7 mouse cellular contexts compared by ENCODE assay signal in genomic region chr8:92846684-92847083, GRCm38 (mm10). TPM values are rescaled to one million over a fixed set of nuclear protein-coding genes. Genes with fewer than 3 reads are reported as not detected.
DNase-seq lines count a peak whose midpoint lies in the region; ATAC-seq and TF ChIP-seq lines count a peak whose summit lies in the region.

No protein-coding gene starts in this region.

- ATAC-seq in forebrain, embryonic 15.5 days (replicated peaks), result peak; percentile 35; the same call in 1 of the 2 replicates
- peak; percentile 46; the same call in 1 of the 2 replicates for ATAC-seq in limb, embryonic 13.5 days (ENCODE audit: low FRiP score, low read depth)
- no peak for ATAC-seq in stomach, embryonic 15.5 days (ENCODE audit: insufficient read depth, low FRiP score, low read depth)
- no peak for ATAC-seq in monocyte, adult 5-6 weeks (replicated peaks; ENCODE audit: insufficient number of reproducible peaks, low FRiP score, low TSS enrichment, poor library complexity, severe bottlenecking)

- 10% methylated on average over 3 of the region's 3 CpGs for WGBS in forebrain, embryonic 15.5 days
- 45% methylated on average over 3 of the region's 3 CpGs for WGBS in limb, embryonic 13.5 days
- 32% methylated on average over 3 of the region's 3 CpGs for WGBS in stomach, embryonic 15.5 days
- WGBS in thymus, adult 2 months, result 6% methylated on average over 3 of the region's 3 CpGs

- TF ChIP-seq CTCF in thymus, adult 2 months (IDR thresholded peaks at IDR 0.05; ENCODE audit: borderline replicate concordance, control insufficient read depth, extremely low read depth, insufficient read depth, low read length, poor library complexity), result no peak

- no peak overlapping the region for H3K4me3 ChIP-seq in forebrain, embryonic 15.5 days
- no peak overlapping the region for H3K4me3 ChIP-seq in limb, embryonic 13.5 days
- H3K4me3 ChIP-seq in stomach, embryonic 15.5 days (replicated peaks), result no peak overlapping the region
- no peak overlapping the region for H3K4me3 ChIP-seq in thymus, adult 2 months (ENCODE audit: control insufficient read depth, insufficient read depth, low read length)

- peak; percentile 55 for DNase-seq in retina, postnatal 1 day
- DNase-seq in retina, embryonic 14.5 days (ENCODE audit: low spot score), result no peak
- no peak for DNase-seq in thymus, adult 2 months

- H3K9ac ChIP-seq in forebrain, embryonic 15.5 days (replicated peaks), result no peak overlapping the region
- H3K9ac ChIP-seq in limb, embryonic 13.5 days, result peak overlapping the region; percentile 43; the same call in 1 of the 2 replicates
- H3K9ac ChIP-seq in stomach, embryonic 15.5 days, result no peak overlapping the region

- no peaks in the 10 kb centered on the region for H3K36me3 ChIP-seq in forebrain, embryonic 15.5 days
- peaks cover 93% of the 10 kb centered on the region for H3K36me3 ChIP-seq in limb, embryonic 13.5 days
- H3K36me3 ChIP-seq in stomach, embryonic 15.5 days, result no peaks in the 10 kb centered on the region
- no peaks in the 10 kb centered on the region for H3K36me3 ChIP-seq in thymus, adult 2 months (ENCODE audit: control insufficient read depth, insufficient read depth, low read length)

- no peaks in the 10 kb centered on the region for H3K27me3 ChIP-seq in forebrain, embryonic 15.5 days
- H3K27me3 ChIP-seq in limb, embryonic 13.5 days, result no peaks in the 10 kb centered on the region
- H3K27me3 ChIP-seq in stomach, embryonic 15.5 days (replicated peaks), result no peaks in the 10 kb centered on the region
- H3K27me3 ChIP-seq in thymus, adult 2 months (ENCODE audit: control insufficient read depth, insufficient read depth, low read length), result no peaks in the 10 kb centered on the region

- TF ChIP-seq POLR2A in thymus, adult 2 months (IDR thresholded peaks at IDR 0.05; ENCODE audit: control insufficient read depth, extremely low read depth, insufficient read depth, low read length, poor library complexity), result no peak

- H3K9me3 ChIP-seq in forebrain, embryonic 15.5 days, result no peaks in the 10 kb centered on the region
- H3K9me3 ChIP-seq in limb, embryonic 13.5 days, result no peaks in the 10 kb centered on the region
- no peaks in the 10 kb centered on the region for H3K9me3 ChIP-seq in stomach, embryonic 15.5 days

- H3K4me1 ChIP-seq in forebrain, embryonic 15.5 days, result peaks cover 19% of the 10 kb centered on the region
- peaks cover 35% of the 10 kb centered on the region for H3K4me1 ChIP-seq in limb, embryonic 13.5 days
- peaks cover 33% of the 10 kb centered on the region for H3K4me1 ChIP-seq in stomach, embryonic 15.5 days
- peaks cover 4% of the 10 kb centered on the region for H3K4me1 ChIP-seq in thymus, adult 2 months (replicated peaks; ENCODE audit: control insufficient read depth, insufficient read depth, low read length)

- 0 out of 2 replicates have a peak overlapping the region, but pooled peaks have one; percentile 27 for H3K27ac ChIP-seq in forebrain, embryonic 15.5 days (replicated peaks)
- peak overlapping the region; percentile 70 for H3K27ac ChIP-seq in limb, embryonic 13.5 days
- 0 out of 2 replicates have a peak overlapping the region, but pooled peaks have one; percentile 4 for H3K27ac ChIP-seq in stomach, embryonic 15.5 days
- no peak overlapping the region for H3K27ac ChIP-seq in thymus, adult 2 months (ENCODE audit: control insufficient read depth, insufficient read depth, low read length)

- H3K4me2 ChIP-seq in forebrain, embryonic 15.5 days (replicated peaks), result no peak overlapping the region
- 0 out of 2 replicates have a peak overlapping the region, but pooled peaks have one; percentile 7 for H3K4me2 ChIP-seq in limb, embryonic 13.5 days (replicated peaks)
- peak overlapping the region; percentile 23 for H3K4me2 ChIP-seq in stomach, embryonic 15.5 days

RNA-seq across cellular contexts. Expression of gene Lpcat2, which starts 8.5 kb away (rescaled TPM):
- polyA plus RNA-seq in forebrain, embryonic 15.5 days (2015; fragmentation: Nextera tagmentation; extraction: Ambion mirVana), result 4.0 and 7.7 TPM in 2 replicates
- 11.7 and 11.8 TPM in 2 replicates for polyA plus RNA-seq in limb, embryonic 13.5 days (2015; fragmentation: Nextera tagmentation; extraction: Ambion mirVana)
- 10.4 and 14.2 TPM in 2 replicates for polyA plus RNA-seq in stomach, embryonic 15.5 days (2015; fragmentation: Nextera tagmentation; extraction: Ambion mirVana)
- polyA plus RNA-seq in thymus, adult 2 months (2012; rRNA removed), result 11.6 and 14.2 TPM in 2 replicates
- 58.6 to 98.4 TPM (median 96.3 TPM) in 3 replicates for total RNA-seq in monocyte, adult 5-6 weeks (2017)

RNA-seq across cellular contexts. Expression of gene Mmp2, which starts 19.6 kb away (rescaled TPM):
- 11.5 and 12.2 TPM in 2 replicates for polyA plus RNA-seq in forebrain, embryonic 15.5 days (2015; fragmentation: Nextera tagmentation; extraction: Ambion mirVana)
- 245 and 256 TPM in 2 replicates for polyA plus RNA-seq in limb, embryonic 13.5 days (2015; fragmentation: Nextera tagmentation; extraction: Ambion mirVana)
- polyA plus RNA-seq in stomach, embryonic 15.5 days (2015; fragmentation: Nextera tagmentation; extraction: Ambion mirVana), result 159 and 169 TPM in 2 replicates
- polyA plus RNA-seq in thymus, adult 2 months (2012; rRNA removed), result 41.5 and 55.9 TPM in 2 replicates
- 0.32 TPM in 1 of 3 replicates, not detected in the others for total RNA-seq in monocyte, adult 5-6 weeks (2017)

RNA-seq across cellular contexts. Expression of gene Capns2, which starts 54.5 kb away (rescaled TPM):
- 0.17 and 0.37 TPM in 2 replicates for polyA plus RNA-seq in forebrain, embryonic 15.5 days (2015; fragmentation: Nextera tagmentation; extraction: Ambion mirVana)
- polyA plus RNA-seq in limb, embryonic 13.5 days (2015; fragmentation: Nextera tagmentation; extraction: Ambion mirVana), result 4.5 and 6.4 TPM in 2 replicates
- 3.8 and 7.5 TPM in 2 replicates for polyA plus RNA-seq in stomach, embryonic 15.5 days (2015; fragmentation: Nextera tagmentation; extraction: Ambion mirVana)
- 0.22 and 0.66 TPM in 2 replicates for polyA plus RNA-seq in thymus, adult 2 months (2012; rRNA removed)
- total RNA-seq in monocyte, adult 5-6 weeks (2017), result 0.75 to 4.6 TPM (median 2.7 TPM) in 3 replicates

Comparison
In these comparisons a context has a peak if more than half of its experiments do, and no peak if none do; other contexts are left out.
1. ATAC-seq: peak in forebrain, embryonic 15.5 days (single experiment) and limb, embryonic 13.5 days (single experiment); none in stomach, embryonic 15.5 days (single experiment) and monocyte, adult 5-6 weeks (single experiment).